Comparison of ENCODE assay signal across 8 mouse cellular contexts in the genomic region with DNA sequence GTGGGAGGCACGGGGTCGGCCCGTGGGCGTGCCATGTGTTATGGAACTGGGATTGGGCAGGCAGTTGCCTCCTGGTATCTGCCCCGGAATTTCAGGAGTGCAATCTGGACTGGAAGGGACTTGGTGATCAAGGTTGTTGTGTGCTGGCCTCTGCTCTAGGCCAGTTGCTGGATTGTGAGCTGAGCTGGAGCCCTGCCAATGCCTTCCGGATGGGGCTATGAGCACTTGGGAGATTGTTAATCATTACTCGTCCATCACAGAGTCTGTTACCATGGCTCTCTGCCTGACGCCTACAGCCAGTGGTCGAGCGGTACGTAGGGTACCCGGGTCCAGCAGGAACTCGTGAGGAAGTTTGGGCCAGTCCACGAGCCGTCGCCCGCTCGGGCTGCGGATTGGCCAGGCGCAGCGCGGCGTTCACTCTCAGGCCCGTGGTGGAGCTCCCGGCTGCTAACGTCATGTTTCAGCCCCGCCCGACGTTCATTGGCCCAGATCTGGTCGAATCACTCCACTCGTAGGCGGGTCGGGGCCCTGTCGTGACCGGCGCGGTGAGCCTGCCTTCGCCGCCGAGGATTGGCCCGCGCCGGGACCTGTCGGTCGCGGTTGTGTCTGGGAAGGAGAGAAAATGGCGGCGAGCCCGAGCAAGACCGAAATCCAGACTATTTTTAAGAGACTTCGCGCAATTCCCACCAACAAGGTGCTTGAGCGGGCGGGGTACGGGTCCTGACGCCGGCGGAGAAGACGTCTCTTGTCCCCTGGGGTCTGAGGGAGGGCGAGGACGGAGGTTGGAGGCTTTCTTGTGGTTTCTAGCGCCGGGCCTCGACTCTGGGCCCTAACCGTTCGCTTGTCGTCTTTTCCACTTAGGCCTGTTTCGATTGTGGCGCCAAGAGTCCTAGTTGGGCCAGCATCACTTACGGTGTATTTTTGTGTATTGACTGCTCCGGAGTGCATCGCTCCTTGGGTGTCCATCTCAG. TPM values are rescaled to one million over a fixed set of nuclear protein-coding genes. Genes with fewer than 3 reads are reported as not detected.
DNase-seq lines count a peak whose midpoint lies in the region; ATAC-seq and TF ChIP-seq lines count a peak whose summit lies in the region.

TSS of gene Arfgap2 (plus strand) at position 264 of the 971 bp plus-strand sequence.

- peak within 1 kb of the TSS; percentile 76 for H3K4me3 ChIP-seq in bone marrow, adult 2 months (replicated peaks; ENCODE audit: control insufficient read depth, low read depth, low read length)
- H3K4me3 ChIP-seq in embryonic facial prominence, embryonic 15.5 days (replicated peaks): peak within 1 kb of the TSS; percentile 83
- H3K4me3 ChIP-seq in limb, embryonic 14.5 days (replicated peaks; ENCODE audit: low read length): peak within 1 kb of the TSS; percentile 69
- peak within 1 kb of the TSS; percentile 73 for H3K4me3 ChIP-seq in midbrain, postnatal 0 days (ENCODE audit: low read depth, low read length)

- H3K9me3 ChIP-seq in embryonic facial prominence, embryonic 15.5 days (replicated peaks): no peaks in the 10 kb centered on the region
- H3K9me3 ChIP-seq in limb, embryonic 14.5 days (ENCODE audit: control insufficient read depth, low read length): no peaks in the 10 kb centered on the region
- H3K9me3 ChIP-seq in midbrain, postnatal 0 days (ENCODE audit: low read length): no peaks in the 10 kb centered on the region

- WGBS in bone marrow, adult 2 months: 2% methylated on average over 72 of the region's 72 CpGs
- WGBS in embryonic facial prominence, embryonic 15.5 days: 2% methylated on average over 72 of the region's 72 CpGs
- 2% methylated on average over 72 of the region's 72 CpGs for WGBS in limb, embryonic 14.5 days
- 2% methylated on average over 70 of the region's 72 CpGs for WGBS in midbrain, postnatal 0 days

- peak; percentile 99 for ATAC-seq in embryonic facial prominence, embryonic 15.5 days (ENCODE audit: insufficient number of reproducible peaks, low FRiP score, low TSS enrichment, low read depth)
- peak; percentile 98 for ATAC-seq in limb, embryonic 14.5 days (ENCODE audit: low FRiP score, low read depth)
- ATAC-seq in midbrain, postnatal 0 days (ENCODE audit: low FRiP score): peak; percentile 99

- H3K4me1 ChIP-seq in bone marrow, adult 2 months (ENCODE audit: control insufficient read depth, insufficient read depth, low read length): peaks cover 2% of the 10 kb centered on the region; the same call in 1 of the 2 replicates
- peaks cover 20% of the 10 kb centered on the region for H3K4me1 ChIP-seq in embryonic facial prominence, embryonic 15.5 days
- peaks cover 15% of the 10 kb centered on the region; the same call in 1 of the 2 replicates for H3K4me1 ChIP-seq in limb, embryonic 14.5 days (ENCODE audit: control insufficient read depth, insufficient read depth, low read length)
- H3K4me1 ChIP-seq in midbrain, postnatal 0 days (ENCODE audit: insufficient read depth, low read length): peaks cover 12% of the 10 kb centered on the region

- DNase-seq in 416B (ENCODE audit: low read depth): peak; percentile 96
- DNase-seq in heart, adult 8-10 months (ENCODE audit: low spot score): peak; percentile 98
- peak; percentile 100 for DNase-seq in kidney, adult 9 months
- peak; percentile 99 for DNase-seq in limb, embryonic 14.5 days (ENCODE audit: low spot score)
- peak; percentile 99 for DNase-seq in midbrain, postnatal 0 days (ENCODE audit: low spot score)
- DNase-seq in spleen, postnatal 14 days (ENCODE audit: low spot score in 2 of 2): peak; percentile 90 to 94

- H3K27me3 ChIP-seq in embryonic facial prominence, embryonic 15.5 days: no peaks in the 10 kb centered on the region
- H3K27me3 ChIP-seq in limb, embryonic 14.5 days (ENCODE audit: control insufficient read depth, insufficient read depth, low read length): no peaks in the 10 kb centered on the region
- H3K27me3 ChIP-seq in midbrain, postnatal 0 days (ENCODE audit: insufficient read depth, low read length): no peaks in the 10 kb centered on the region

- peak within 1 kb of the TSS; percentile 93 for H3K9ac ChIP-seq in embryonic facial prominence, embryonic 15.5 days
- peak within 1 kb of the TSS; percentile 84 for H3K9ac ChIP-seq in limb, embryonic 14.5 days (ENCODE audit: low read depth, low read length, severe bottlenecking)
- peak within 1 kb of the TSS; percentile 80 for H3K9ac ChIP-seq in midbrain, postnatal 0 days (replicated peaks; ENCODE audit: low read length, poor library complexity, severe bottlenecking)

- peak within 1 kb of the TSS; percentile 91 for H3K27ac ChIP-seq in bone marrow, adult 2 months (ENCODE audit: control insufficient read depth, insufficient read depth, low read depth, low read length, poor library complexity)
- H3K27ac ChIP-seq in embryonic facial prominence, embryonic 15.5 days (replicated peaks): peak within 1 kb of the TSS; percentile 91
- H3K27ac ChIP-seq in limb, embryonic 14.5 days (replicated peaks; ENCODE audit: low read depth, low read length): peak within 1 kb of the TSS; percentile 89
- peak within 1 kb of the TSS; percentile 93 for H3K27ac ChIP-seq in midbrain, postnatal 0 days (ENCODE audit: low read depth, low read length)

- peak within 1 kb of the TSS; percentile 78 for H3K4me2 ChIP-seq in embryonic facial prominence, embryonic 15.5 days (replicated peaks)
- peak within 1 kb of the TSS; percentile 82 for H3K4me2 ChIP-seq in limb, embryonic 14.5 days (replicated peaks; ENCODE audit: low read depth, low read length, severe bottlenecking)
- peak within 1 kb of the TSS; percentile 89 for H3K4me2 ChIP-seq in midbrain, postnatal 0 days (ENCODE audit: low read depth, low read length, poor library complexity, severe bottlenecking)

- peak; percentile 79; the same call in 1 of the 2 replicates for TF ChIP-seq POLR2A in bone marrow, adult 2 months (IDR thresholded peaks at IDR 0.05; ENCODE audit: borderline replicate concordance, control insufficient read depth, low read depth, low read length)
- TF ChIP-seq POLR2A in limb, embryonic 14.5 days (IDR thresholded peaks at IDR 0.05; ENCODE audit: borderline replicate concordance, extremely low read depth, insufficient read depth, insufficient read length): peak; percentile 23; the same call in 1 of the 2 replicates

- TF ChIP-seq CTCF in bone marrow, adult 2 months (IDR thresholded peaks at IDR 0.05; ENCODE audit: control insufficient read depth, insufficient read depth, low read length): no peak
- TF ChIP-seq CTCF in midbrain, postnatal 0 days (IDR thresholded peaks at IDR 0.05): no peak

- peaks cover 60% of the 10 kb centered on the region for H3K36me3 ChIP-seq in embryonic facial prominence, embryonic 15.5 days
- peaks cover 69% of the 10 kb centered on the region for H3K36me3 ChIP-seq in limb, embryonic 14.5 days (ENCODE audit: control insufficient read depth, insufficient read depth, low read length)
- H3K36me3 ChIP-seq in midbrain, postnatal 0 days (ENCODE audit: insufficient read depth, low read length): peaks cover 20% of the 10 kb centered on the region

RNA-seq across cellular contexts. Expression of gene Arfgap2, which starts in this region (rescaled TPM):
- 31.3 and 47.4 TPM in 2 replicates for polyA plus RNA-seq in bone marrow, adult 2 months (2011; ENCODE audit: insufficient read depth, insufficient read length, low replicate concordance, missing spikeins)
- 83.0 and 83.4 TPM in 2 replicates for polyA plus RNA-seq in embryonic facial prominence, embryonic 15.5 days (2015; fragmentation: Nextera tagmentation; extraction: Ambion mirVana)
- total RNA-seq in heart, adult 8-10 months (2022): 10 to 100 TPM; 53.7 to 61.8 (median 55.7) TPM
- polyA plus RNA-seq in limb, embryonic 14.5 days (2012; rRNA removed): 58.7 and 59.8 TPM in 2 replicates
- 76.1 and 78.8 TPM in 2 replicates for polyA plus RNA-seq in limb, embryonic 14.5 days (2014; fragmentation: Nextera tagmentation; extraction: Ambion mirVana)
- 47.7 and 51.1 TPM in 2 replicates for total RNA-seq in midbrain, postnatal 0 days (2014; rRNA removed)
- polyA plus RNA-seq in midbrain, postnatal 0 days (2015; fragmentation: Nextera tagmentation; extraction: Ambion mirVana): 53.0 and 56.8 TPM in 2 replicates

Comparison
In these comparisons a context has a peak if more than half of its experiments do, and no peak if none do; other contexts are left out.
1. Peak in every context shown above with its lines: DNase-seq, ATAC-seq, H3K4me3 ChIP-seq and H3K27ac ChIP-seq.